Mouse (Mus musculus) brown adipose tissue, adult 24 weeks (tissue): ENCODE data around the gene Pgc. TPM values are rescaled to one million over a fixed set of nuclear protein-coding genes. Genes with fewer than 3 reads are reported as not detected.
A peak's percentile ranks its signal among the peaks of the same experiment; 100 is the strongest.

Experiments
- H3K27ac ChIP-seq: fragments of 200-500 bp; replicated peaks from 2 replicates; pipeline ENCODE4 v1.5.1; 2012; ENCODE audit warnings: low read depth, mild to moderate bottlenecking, low read length
- H3K4me1 ChIP-seq: fragments of 200-500 bp; 2 replicates; pipeline ENCODE4 v1.6.1; 2012; ENCODE audit warnings: low read length, mixed read lengths; ENCODE audit not compliant: control insufficient read depth, insufficient read depth, insufficient read length
- H3K4me3 ChIP-seq: fragments of 200-500 bp; 2 replicates; pipeline ENCODE4 v1.5.1; 2012; ENCODE audit warnings: low read depth, mild to moderate bottlenecking, low read length, moderate library complexity; ENCODE audit not compliant: insufficient read depth
- polyA plus RNA-seq: library from polyadenylated mRNA; stranded (reverse); fragments of >200 nt; gene quantifications from 2 replicates; pipeline ENCODE4 v1.2.4, GENCODE M21; 2012; ENCODE audit not compliant: missing spikeins, insufficient read depth, insufficient read length

Pgc gene
- not detected in 2 replicates for polyA plus RNA-seq

- no peak within 1 kb of the TSS for H3K27ac ChIP-seq
- no peak within 1 kb of the TSS for H3K4me3 ChIP-seq
- H3K4me1 ChIP-seq = no peaks in the 10 kb centered on the region
Measured at GRCm38 (mm10) chr17:47726566-47726965, at the start of gene Pgc. Gene Pgc, plus strand, starts transcription at chr17:47726842.

GRCm38 (mm10) chr17:47678238-47678637 is 48.4 kb upstream of the Pgc start:
- no peaks in the 10 kb centered on the region for H3K4me1 ChIP-seq
- H3K27ac ChIP-seq = no peak overlapping the region
- no peak overlapping the region for H3K4me3 ChIP-seq

GRCm38 (mm10) chr17:47678702-47679101 is 47.9 kb upstream of the Pgc start:
- H3K27ac ChIP-seq = no peak overlapping the region
- no peaks in the 10 kb centered on the region for H3K4me1 ChIP-seq
- no peak overlapping the region for H3K4me3 ChIP-seq

- Histone ChIP-seq H3K4me3 (no peak overlapping the region), H3K4me1 (no peaks in the 10 kb centered on the region), H3K27ac (no peak overlapping the region)
Measured at GRCm38 (mm10) chr17:47682836-47683235, 43.8 kb upstream of the Pgc start.

- H3K4me1 ChIP-seq = peaks cover 2% of the 10 kb centered on the region; the same call in 1 of the 2 replicates
- H3K4me3 ChIP-seq = peak overlapping the region; percentile 66
- peak overlapping the region; percentile 73 for H3K27ac ChIP-seq
Measured at GRCm38 (mm10) chr17:47687409-47688343, 39.0 kb upstream of the Pgc start.

- H3K27ac ChIP-seq = peak within 1 kb of the TSS; percentile 73
- H3K4me3 ChIP-seq = peak within 1 kb of the TSS; percentile 66
- H3K4me1 ChIP-seq = peaks cover 2% of the 10 kb centered on the region; the same call in 1 of the 2 replicates
Measured at GRCm38 (mm10) chr17:47688344-47688607, 38.4 kb upstream of the Pgc start, which contains the start of gene Tomm6. Gene Tomm6, minus strand, starts transcription at chr17:47688386.

- peak within 1 kb of the TSS; percentile 73 for H3K27ac ChIP-seq
- H3K4me1 ChIP-seq = peaks cover 2% of the 10 kb centered on the region; the same call in 1 of the 2 replicates
- H3K4me3 ChIP-seq = peak within 1 kb of the TSS; percentile 66
Measured at GRCm38 (mm10) chr17:47688608-47689575, 37.8 kb upstream of the Pgc start, which contains the start of gene Frs3. Gene Frs3, plus strand, starts transcription at chr17:47689030.

GRCm38 (mm10) chr17:47689894-47690293 is 36.7 kb upstream of the Pgc start:
- no peak overlapping the region for H3K4me3 ChIP-seq
- no peak overlapping the region for H3K27ac ChIP-seq
- H3K4me1 ChIP-seq = peaks cover 2% of the 10 kb centered on the region; the same call in 1 of the 2 replicates

GRCm38 (mm10) chr17:47691650-47692049 is 35.0 kb upstream of the Pgc start:
- no peak overlapping the region for H3K4me3 ChIP-seq
- peaks cover 2% of the 10 kb centered on the region; the same call in 1 of the 2 replicates for H3K4me1 ChIP-seq
- H3K27ac ChIP-seq = no peak overlapping the region

- H3K4me3 ChIP-seq = peak overlapping the region; percentile 78
- peaks cover 2% of the 10 kb centered on the region; the same call in 1 of the 2 replicates for H3K4me1 ChIP-seq
- H3K27ac ChIP-seq = peak overlapping the region; percentile 73
Measured at GRCm38 (mm10) chr17:47693671-47694441, 32.8 kb upstream of the Pgc start.

- no peaks in the 10 kb centered on the region; the same call in 1 of the 2 replicates for H3K4me1 ChIP-seq
- H3K4me3 ChIP-seq = peak within 1 kb of the TSS; percentile 78
- H3K27ac ChIP-seq = peak within 1 kb of the TSS; percentile 73
Measured at GRCm38 (mm10) chr17:47694442-47694502, 32.4 kb upstream of the Pgc start, which contains the start of gene Gm21981. Gene Gm21981, minus strand, starts transcription at chr17:47694455.

GRCm38 (mm10) chr17:47694503-47695336 is 31.9 kb upstream of the Pgc start, which contains the start of gene Prickle4:
Gene Prickle4, minus strand, starts transcription at chr17:47694736.
- H3K4me3 ChIP-seq = peak within 1 kb of the TSS; percentile 78
- H3K4me1 ChIP-seq = no peaks in the 10 kb centered on the region
- H3K27ac ChIP-seq = peak within 1 kb of the TSS; percentile 73

- no peaks in the 10 kb centered on the region for H3K4me1 ChIP-seq
- peak overlapping the region; percentile 78 for H3K4me3 ChIP-seq
- no peak overlapping the region for H3K27ac ChIP-seq
Measured at GRCm38 (mm10) chr17:47695337-47695710, 31.3 kb upstream of the Pgc start.

- Histone ChIP-seq H3K4me1 (no peaks in the 10 kb centered on the region), H3K4me3 (no peak overlapping the region), H3K27ac (no peak overlapping the region)
Measured at GRCm38 (mm10) chr17:47698156-47698555, 28.5 kb upstream of the Pgc start.
